Mouse (Mus musculus) heart, adult 2 months (tissue): Measurements from ENCODE around the gene Tmem53. TPM values are rescaled to one million over a fixed set of nuclear protein-coding genes. Genes with fewer than 3 reads are reported as not detected.
A peak's percentile ranks its signal among the peaks of the same experiment; 100 is the strongest.

ENCODE experiments used
- DNase-seq, 2 experiments: peaks; one replicate each; pipeline ENCODE4 v3.0.0; 2021
- H3K27ac ChIP-seq: fragments of 200-600 bp; 2 replicates; pipeline ENCODE4 v1.8.1; 2022
- H3K27me3 ChIP-seq: fragments of 200-500 bp; 2 replicates; pipeline ENCODE4 v1.6.1; 2012; ENCODE audit warnings: mild to moderate bottlenecking, low read length, inconsistent platforms, mixed read lengths; ENCODE audit not compliant: control insufficient read depth, insufficient read depth
- H3K36me3 ChIP-seq: fragments of 200-500 bp; 2 replicates; pipeline ENCODE4 v1.6.1; 2012; ENCODE audit warnings: low read length, inconsistent platforms; ENCODE audit not compliant: control insufficient read depth, insufficient read depth
- H3K4me1 ChIP-seq: fragments of 200-500 bp; 2 replicates; pipeline ENCODE4 v1.6.1; 2011; ENCODE audit warnings: low read length; ENCODE audit not compliant: control insufficient read depth, insufficient read depth
- H3K4me3 ChIP-seq: fragments of 200-600 bp; 2 replicates; pipeline ENCODE4 v1.8.1; 2022
- H3K79me2 ChIP-seq: fragments of 200-500 bp; replicated peaks from 2 replicates; pipeline ENCODE4 v1.6.1; 2012; ENCODE audit warnings: mild to moderate bottlenecking, inconsistent platforms, low read length, moderate library complexity, mixed read lengths; ENCODE audit not compliant: control insufficient read depth, insufficient read depth
- H3K9ac ChIP-seq: fragments of 200-500 bp; 2 replicates; pipeline ENCODE4 v1.6.1; 2012; ENCODE audit warnings: low read depth, mild to moderate bottlenecking, control low read depth, inconsistent platforms, low read length, mixed read lengths
- CTCF ChIP-seq: fragments of 200-600 bp; IDR thresholded peaks from 2 replicates; pipeline ENCODE4 v1.8.1; 2022; ENCODE audit warnings: antibody characterized with exemption, mild to moderate bottlenecking, moderate library complexity
- EP300 ChIP-seq: fragments of 200-500 bp; IDR thresholded peaks from 2 replicates; pipeline ENCODE4 v1.6.1; 2011; ENCODE audit warnings: low read depth, low read length, control low read depth; ENCODE audit not compliant: insufficient read depth
- POLR2A ChIP-seq: fragments of 200-500 bp; IDR thresholded peaks from 2 replicates; pipeline ENCODE4 v1.6.1; 2011; ENCODE audit warnings: mild to moderate bottlenecking, low read depth, low read length, control low read depth; ENCODE audit not compliant: insufficient read depth
- WGBS: fragments of 180-500 bp; shearing (Covaris S2); methylation state at CpG from one replicate; pipeline ENCODE4 v1.1.7; 2018; 5-methylcytosine and 5-hydroxymethylcytosine counted together
- intact Hi-C: fragments of 180-260 bp; cut with DNase I; formaldehyde crosslinking; loops from one replicate; pipeline ENCODE4 v1.15.1; 2025
- polyA plus RNA-seq: library from polyadenylated mRNA; depleted of rRNA; stranded (reverse); fragments of >200 nt; gene quantifications from 2 replicates; pipeline ENCODE4 v1.2.3, GENCODE M21; 2012
- total RNA-seq, 2 experiments: library from RNA; stranded (reverse); gene quantifications; 2 replicates each; pipeline ENCODE4 v1.2.3; 2021

The Tmem53 gene
- total and polyA plus RNA-seq, 3 experiments: 25.0 to 62.3 (median 30.6) TPM

GRCm38 (mm10) chr4:117224122-117224521 is 27.6 kb upstream of the Tmem53 start:
- Histone ChIP-seq H3K4me1 (no peaks in the 10 kb centered on the region), H3K27ac (no peak overlapping the region), H3K79me2 (no peaks in the 10 kb centered on the region), H3K4me3 (no peak overlapping the region), H3K9ac (no peak overlapping the region), H3K27me3 (no peaks in the 10 kb centered on the region; the same call in 1 of the 2 replicates), H3K36me3 (no peaks in the 10 kb centered on the region)
- intact Hi-C loops: no loop called here
- no peak for DNase-seq
- no peak for TF ChIP-seq CTCF
- TF ChIP-seq POLR2A: no peak
- TF ChIP-seq EP300: no peak
- 49% methylated on average over 8 of the region's 8 CpGs for WGBS

GRCm38 (mm10) chr4:117225250-117225649 is 26.5 kb upstream of the Tmem53 start:
- Histone ChIP-seq H3K27ac (no peak overlapping the region), H3K79me2 (no peaks in the 10 kb centered on the region), H3K36me3 (no peaks in the 10 kb centered on the region), H3K9ac (no peak overlapping the region), H3K4me1 (no peaks in the 10 kb centered on the region), H3K27me3 (no peaks in the 10 kb centered on the region; the same call in 1 of the 2 replicates), H3K4me3 (no peak overlapping the region)
- intact Hi-C loops: no loop called here
- TF ChIP-seq EP300: no peak
- no peak for TF ChIP-seq CTCF
- no peak for TF ChIP-seq POLR2A
- no peak for DNase-seq

GRCm38 (mm10) chr4:117229590-117229989 is 22.2 kb upstream of the Tmem53 start:
- Histone ChIP-seq H3K36me3 (no peaks in the 10 kb centered on the region), H3K4me3 (no peak overlapping the region), H3K27ac (no peak overlapping the region), H3K27me3 (no peaks in the 10 kb centered on the region; the same call in 1 of the 2 replicates), H3K79me2 (no peaks in the 10 kb centered on the region), H3K4me1 (no peaks in the 10 kb centered on the region), H3K9ac (no peak overlapping the region)
- no peak for TF ChIP-seq CTCF
- TF ChIP-seq EP300: no peak
- TF ChIP-seq POLR2A: no peak
- 60% methylated on average over 15 of the region's 15 CpGs for WGBS
- DNase-seq: no peak
- intact Hi-C loops: no loop called here

GRCm38 (mm10) chr4:117230331-117230730 is 21.4 kb upstream of the Tmem53 start:
- TF ChIP-seq CTCF (peak; percentile 68), EP300 (no peak)
- H3K9ac ChIP-seq: no peak overlapping the region
- H3K4me3 ChIP-seq: no peak overlapping the region
- no peaks in the 10 kb centered on the region; the same call in 1 of the 2 replicates for H3K27me3 ChIP-seq
- no peak for DNase-seq
- H3K4me1 ChIP-seq: no peaks in the 10 kb centered on the region
- H3K79me2 ChIP-seq: no peaks in the 10 kb centered on the region
- H3K36me3 ChIP-seq: no peaks in the 10 kb centered on the region
- WGBS: 57% methylated on average over 10 of the region's 10 CpGs
- no peak overlapping the region for H3K27ac ChIP-seq
- intact Hi-C loops: loop anchor here (2.0 kb wide), 1 partner anchor 36 kb away; no protein-coding TSS in a partner anchor

- Histone ChIP-seq H3K9ac (no peak overlapping the region), H3K4me3 (no peak overlapping the region), H3K27ac (no peak overlapping the region), H3K36me3 (no peaks in the 10 kb centered on the region), H3K4me1 (no peaks in the 10 kb centered on the region), H3K27me3 (no peaks in the 10 kb centered on the region; the same call in 1 of the 2 replicates), H3K79me2 (no peaks in the 10 kb centered on the region)
- intact Hi-C loops: loop anchor here (2.0 kb wide), 1 partner anchor 36 kb away; no protein-coding TSS in a partner anchor
- TF ChIP-seq EP300 (no peak), CTCF (no peak), POLR2A (no peak)
- WGBS: 98% methylated on average over 2 of the region's 2 CpGs
- no peak for DNase-seq
Measured at GRCm38 (mm10) chr4:117231208-117231607, 20.5 kb upstream of the Tmem53 start.

GRCm38 (mm10) chr4:117234166-117234741 is 17.5 kb upstream of the Tmem53 start:
- intact Hi-C loops: no loop called here
- H3K4me1 ChIP-seq: no peaks in the 10 kb centered on the region
- 75% methylated on average over 7 of the region's 7 CpGs for WGBS
- no peaks in the 10 kb centered on the region for H3K27me3 ChIP-seq
- no peaks in the 10 kb centered on the region for H3K36me3 ChIP-seq
- no peak overlapping the region for H3K4me3 ChIP-seq
- no peak overlapping the region for H3K27ac ChIP-seq
- no peaks in the 10 kb centered on the region for H3K79me2 ChIP-seq
- TF ChIP-seq POLR2A: no peak
- TF ChIP-seq CTCF: no peak
- no peak for TF ChIP-seq EP300
- DNase-seq: no peak
- H3K9ac ChIP-seq: no peak overlapping the region
